Mouse (Mus musculus): Measurements from ENCODE around the gene Cradd.

The Cradd gene

GRCm38 (mm10) chr10:95306824-95307552 lies 16.9 kb downstream of the Cradd start:
- no peak for DNase-seq (ENCODE audit: low read depth in 2 of 2, low spot score in 2 of 2)

- no peak for DNase-seq (ENCODE audit: low read depth in 2 of 2, low spot score in 2 of 2)
These were observed 19.7 kb downstream of the Cradd start for GRCm38 (mm10) chr10:95304240-95304639.

- no peak for DNase-seq (ENCODE audit: low read depth in 2 of 2, low spot score in 2 of 2)
These were observed 21.4 kb downstream of the Cradd start for GRCm38 (mm10) chr10:95302211-95303163.

GRCm38 (mm10) chr10:95300178-95300793 lies 23.6 kb downstream of the Cradd start:
- DNase-seq (ENCODE audit: low read depth in 2 of 2, low spot score in 2 of 2): no peak

- DNase-seq (ENCODE audit: low read depth in 2 of 2, low spot score in 2 of 2): no peak
These were observed 24.2 kb downstream of the Cradd start for GRCm38 (mm10) chr10:95299808-95300133.

DNA sequence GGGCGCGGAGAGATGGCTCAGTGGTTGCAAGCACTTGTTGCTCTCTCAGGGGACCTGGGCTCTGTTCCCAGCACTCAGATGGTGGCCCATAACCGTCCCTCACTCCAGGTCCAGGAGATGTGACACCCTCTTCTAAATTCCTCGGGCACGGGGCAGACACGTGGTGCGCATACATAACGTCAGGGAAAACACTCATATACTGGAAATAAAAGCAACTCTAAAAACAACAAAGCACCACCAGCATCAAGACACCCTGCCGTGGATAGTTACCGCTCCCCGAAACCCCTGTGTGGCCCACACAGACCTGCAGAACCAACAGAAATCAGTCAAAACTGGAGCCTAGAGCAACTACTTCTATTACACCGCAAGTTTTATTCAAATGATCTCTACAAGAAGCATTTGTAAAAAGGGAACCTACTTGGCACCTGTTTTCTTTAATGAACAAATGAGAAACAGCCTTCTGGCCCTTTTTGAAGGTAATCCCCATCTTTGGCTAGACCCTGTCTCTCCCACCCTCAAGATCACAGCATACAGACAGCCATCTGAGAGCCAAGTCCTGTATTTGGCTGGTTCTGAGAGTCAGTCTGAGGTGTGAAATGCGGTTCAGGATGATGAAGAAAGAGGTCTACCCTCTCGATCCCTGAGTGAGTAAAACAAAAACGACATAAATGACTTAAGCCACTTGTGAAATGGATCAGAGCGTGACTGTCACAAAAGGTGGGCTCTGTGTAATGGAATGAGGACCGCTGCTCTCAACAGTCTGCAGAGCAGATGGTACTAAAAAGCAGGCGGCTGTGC lies 24.7 kb downstream of the Cradd start:
- no peak for DNase-seq (ENCODE audit: low read depth in 2 of 2, low spot score in 2 of 2)

- no peak for DNase-seq (ENCODE audit: low read depth in 2 of 2, low spot score in 2 of 2)
These were observed 25.4 kb downstream of the Cradd start for GRCm38 (mm10) chr10:95298504-95298903.

GRCm38 (mm10) chr10:95297690-95298104 lies 26.2 kb downstream of the Cradd start:
- no peak for DNase-seq (ENCODE audit: low read depth in 2 of 2, low spot score in 2 of 2)

- no peak for DNase-seq (ENCODE audit: low read depth in 2 of 2, low spot score in 2 of 2)
These were observed 26.9 kb downstream of the Cradd start for GRCm38 (mm10) chr10:95297024-95297423.

DNA sequence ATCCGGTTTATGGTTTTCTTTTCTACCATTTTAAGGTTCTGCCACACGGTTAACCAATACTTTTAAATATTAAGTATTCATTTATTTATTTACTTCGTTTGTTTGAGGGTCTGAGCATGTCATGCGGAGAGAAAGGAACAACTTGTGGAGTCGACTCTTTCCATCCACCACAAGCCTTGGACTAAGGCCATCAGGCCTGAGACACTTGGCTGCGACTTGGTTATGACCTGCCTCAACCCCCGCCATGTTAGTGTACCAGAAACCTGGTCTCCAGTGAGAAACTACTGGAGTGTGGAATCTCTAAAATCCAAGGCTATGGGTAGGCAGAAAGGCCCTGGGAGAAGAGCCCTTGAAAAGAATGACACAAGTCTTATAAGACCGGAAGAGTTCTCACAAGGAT lies 30.7 kb downstream of the Cradd start:
- no peak for DNase-seq (ENCODE audit: low read depth in 2 of 2, low spot score in 2 of 2)

GRCm38 (mm10) chr10:95292269-95292668 lies 31.7 kb downstream of the Cradd start:
- no peak for DNase-seq (ENCODE audit: low read depth in 2 of 2, low spot score in 2 of 2)

- no peak for DNase-seq (ENCODE audit: low read depth in 2 of 2, low spot score in 2 of 2)
These were observed 32.6 kb downstream of the Cradd start for GRCm38 (mm10) chr10:95291133-95291876.

- DNase-seq (ENCODE audit: low read depth in 2 of 2, low spot score in 2 of 2): no peak
These were observed 34.1 kb downstream of the Cradd start for GRCm38 (mm10) chr10:95289819-95290218.

- DNase-seq (ENCODE audit: low read depth in 2 of 2, low spot score in 2 of 2): no peak
These were observed 35.7 kb downstream of the Cradd start for GRCm38 (mm10) chr10:95288206-95288605.

DNA sequence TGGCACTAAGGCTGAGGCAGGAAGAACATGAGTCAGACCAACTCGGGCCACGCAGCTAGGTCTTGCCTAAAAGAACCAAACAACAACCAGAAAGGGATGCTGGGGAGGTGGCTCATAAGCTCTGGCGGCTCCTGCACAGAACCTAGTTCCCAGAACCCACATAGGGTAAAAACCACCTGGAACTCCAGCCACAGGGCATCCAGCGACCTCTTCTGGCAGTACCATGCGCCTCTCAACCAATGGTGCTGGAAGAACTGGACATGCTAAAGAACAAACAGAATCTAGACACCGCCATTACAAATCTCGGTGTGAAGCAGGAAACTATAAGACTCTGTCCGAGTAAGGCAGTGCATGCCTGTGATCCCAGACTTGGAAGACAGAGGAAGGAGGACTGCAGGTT lies 36.6 kb downstream of the Cradd start:
- DNase-seq (ENCODE audit: low read depth in 2 of 2, low spot score in 2 of 2): no peak

- DNase-seq (ENCODE audit: low read depth in 2 of 2, low spot score in 2 of 2): no peak
These were observed 40.5 kb downstream of the Cradd start for GRCm38 (mm10) chr10:95283434-95283833.

DNA sequence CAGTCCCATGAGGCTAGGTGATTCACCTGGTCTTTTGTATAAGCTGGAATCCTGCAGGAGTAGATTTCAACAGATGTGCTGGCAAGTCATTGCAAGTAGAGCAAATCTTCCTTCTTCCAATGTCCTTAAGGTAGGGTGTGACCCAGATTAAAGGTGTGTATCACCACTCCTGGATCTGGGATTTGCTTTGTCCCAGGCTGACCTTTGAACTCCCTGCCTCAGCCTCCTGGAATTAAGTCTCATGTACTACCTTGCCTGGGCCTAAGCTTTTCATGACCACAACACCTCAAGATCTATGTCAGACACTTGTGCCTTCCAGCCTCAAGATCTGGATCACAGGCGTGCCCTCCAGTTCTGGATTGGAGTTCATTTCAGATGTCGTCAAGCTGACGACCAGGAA lies 41.9 kb downstream of the Cradd start:
- DNase-seq (ENCODE audit: low read depth in 2 of 2, low spot score in 2 of 2): no peak

GRCm38 (mm10) chr10:95281466-95281990 lies 42.4 kb downstream of the Cradd start:
- no peak for DNase-seq (ENCODE audit: low read depth in 2 of 2, low spot score in 2 of 2)

DNA sequence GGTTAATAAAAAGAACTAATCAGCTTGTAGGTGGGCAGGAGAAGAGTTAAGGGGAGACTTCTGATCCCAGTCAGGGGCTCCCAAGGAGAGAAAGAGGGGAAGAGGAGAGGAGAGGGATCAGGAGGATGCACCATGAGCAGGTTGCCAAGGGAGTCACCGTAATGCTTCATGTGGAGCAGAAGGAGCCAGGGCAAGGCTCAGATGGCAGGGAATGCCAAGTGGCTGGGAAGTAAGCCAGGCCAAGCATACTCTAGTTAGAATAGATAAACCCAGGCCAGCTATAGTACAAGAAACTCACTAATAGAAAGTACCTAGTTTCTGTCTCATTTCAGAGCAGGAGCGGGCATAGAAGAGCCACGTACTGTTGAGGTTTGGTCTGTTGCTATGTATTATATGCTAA lies 43.6 kb downstream of the Cradd start:
- no peak for DNase-seq (ENCODE audit: low read depth in 2 of 2, low spot score in 2 of 2)

DNA sequence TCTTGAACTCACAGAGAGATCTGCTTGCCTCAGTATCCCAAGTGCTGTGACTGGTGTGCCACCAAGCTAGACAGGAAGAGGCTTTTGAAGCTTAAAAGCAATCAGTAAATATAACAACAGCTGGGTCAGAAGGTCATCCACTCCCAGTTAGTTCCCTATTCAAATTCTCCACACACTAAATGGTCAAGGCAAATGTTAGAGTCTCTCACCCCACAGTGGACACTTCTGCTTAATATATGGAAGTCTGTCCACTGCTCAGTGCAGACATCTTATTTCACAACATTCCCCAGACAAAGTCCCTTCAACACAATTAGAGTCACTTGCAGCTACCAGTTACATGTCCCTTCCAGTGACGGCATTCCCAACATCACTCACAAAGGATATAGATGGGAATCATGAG lies 44.5 kb downstream of the Cradd start:
- DNase-seq (ENCODE audit: low read depth in 2 of 2, low spot score in 2 of 2): no peak

Measured in CD8-positive naive resting alpha-beta T cell, adult 2 months (primary cell).